In genomic region chr9:27164957-27165356, GRCm38 (mm10) we compare ENCODE assay signal across 14 mouse cellular contexts.
"Had no signal": no experiment of that assay in that cellular context is flagged by ENCODE, and none has a peak within 500 bp of the region (broad histone marks: within the 10 kb centered on the region; RNA-seq: fewer than 3 reads in every experiment).

No protein-coding gene starts in this region.

- H3K4me3 ChIP-seq: limb, embryonic 10.5 days; liver, embryonic 15.5 days; midbrain, embryonic 10.5 days; midbrain, embryonic 15.5 days; neural tube, embryonic 12.5 days; stomach, embryonic 15.5 days had no signal

- DNase-seq: kidney, postnatal 10 days; lung, adult 2 months; lung, postnatal 36 days; right cerebral cortex, postnatal 14 days; thymus, adult 2 months; thymus, postnatal 25 days had no signal

- H3K4me2 ChIP-seq: liver, embryonic 11.5 days; liver, embryonic 15.5 days; midbrain, embryonic 15.5 days; neural tube, embryonic 12.5 days; stomach, embryonic 15.5 days had no signal

- H3K4me1 ChIP-seq: limb, embryonic 10.5 days; liver, embryonic 15.5 days; midbrain, embryonic 15.5 days; neural tube, embryonic 12.5 days; stomach, embryonic 15.5 days had no signal

- H3K9me3 ChIP-seq: limb, embryonic 10.5 days; liver, embryonic 15.5 days; midbrain, embryonic 10.5 days; midbrain, embryonic 15.5 days; neural tube, embryonic 12.5 days; stomach, embryonic 15.5 days had no signal

- H3K27ac ChIP-seq: limb, embryonic 10.5 days; liver, embryonic 15.5 days; midbrain, embryonic 10.5 days; midbrain, embryonic 15.5 days; neural tube, embryonic 12.5 days; stomach, embryonic 15.5 days had no signal

- H3K36me3 ChIP-seq: limb, embryonic 10.5 days; liver, embryonic 15.5 days; midbrain, embryonic 10.5 days; midbrain, embryonic 15.5 days; neural tube, embryonic 12.5 days; stomach, embryonic 15.5 days had no signal

- H3K9ac ChIP-seq: liver, embryonic 15.5 days; midbrain, embryonic 15.5 days; neural tube, embryonic 12.5 days; stomach, embryonic 15.5 days had no signal

- H3K27me3 ChIP-seq: liver, embryonic 15.5 days; midbrain, embryonic 15.5 days; neural tube, embryonic 12.5 days; stomach, embryonic 15.5 days had no signal

- ATAC-seq: lung, postnatal 0 days; midbrain, embryonic 15.5 days had no signal
